Mouse (Mus musculus): ENCODE data around the gene Gpr174. TPM values are rescaled to one million over a fixed set of nuclear protein-coding genes. Genes with fewer than 3 reads are reported as not detected.

Gene Gpr174
- not detected in 2 replicates for polyA plus RNA-seq (2014; fragmentation: Nextera tagmentation; extraction: Ambion mirVana)

- Histone ChIP-seq H3K27ac (ENCODE audit: low read depth) (no peak within 1 kb of the TSS), H3K4me2 (no peak within 1 kb of the TSS), H3K9me3 (ENCODE audit: low read depth, low read length) (no peaks in the 10 kb centered on the region), H3K27me3 (ENCODE audit: insufficient read depth, low read length) (no peaks in the 10 kb centered on the region), H3K9ac (no peak within 1 kb of the TSS), H3K4me3 (ENCODE audit: low read depth, low read length) (no peak within 1 kb of the TSS), H3K4me1 (ENCODE audit: insufficient read depth) (no peaks in the 10 kb centered on the region), H3K36me3 (ENCODE audit: insufficient read depth) (no peaks in the 10 kb centered on the region)
- ATAC-seq (ENCODE audit: insufficient read depth) = no peak
- 57% methylated on average over 2 of the region's 2 CpGs for WGBS
- DNase-seq = no peak
- no peak for TF ChIP-seq CTCF (IDR thresholded peaks at IDR 0.05; ENCODE audit: low read depth)
Measured at GRCm38 (mm10) chrX:107255486-107256227, at the start of gene Gpr174. Gpr174 (plus strand) TSS chrX:107255878.

GRCm38 (mm10) chrX:107217577-107218090, 38.0 kb upstream of the Gpr174 start:
- H3K9me3 ChIP-seq (ENCODE audit: low read depth, low read length) = no peaks in the 10 kb centered on the region
- no peak for TF ChIP-seq CTCF (IDR thresholded peaks at IDR 0.05; ENCODE audit: low read depth)
- H3K4me3 ChIP-seq (ENCODE audit: low read depth, low read length) = no peak overlapping the region
- no peak for DNase-seq
- no peak overlapping the region for H3K27ac ChIP-seq (ENCODE audit: low read depth)
- no peaks in the 10 kb centered on the region for H3K36me3 ChIP-seq (ENCODE audit: insufficient read depth)
- H3K4me1 ChIP-seq (ENCODE audit: insufficient read depth) = no peaks in the 10 kb centered on the region
- 79% methylated on average over 2 of the region's 2 CpGs for WGBS
- no peaks in the 10 kb centered on the region for H3K27me3 ChIP-seq (ENCODE audit: insufficient read depth, low read length)
- ATAC-seq (ENCODE audit: insufficient read depth) = no peak
- H3K9ac ChIP-seq = no peak overlapping the region
- no peak overlapping the region for H3K4me2 ChIP-seq

DNA sequence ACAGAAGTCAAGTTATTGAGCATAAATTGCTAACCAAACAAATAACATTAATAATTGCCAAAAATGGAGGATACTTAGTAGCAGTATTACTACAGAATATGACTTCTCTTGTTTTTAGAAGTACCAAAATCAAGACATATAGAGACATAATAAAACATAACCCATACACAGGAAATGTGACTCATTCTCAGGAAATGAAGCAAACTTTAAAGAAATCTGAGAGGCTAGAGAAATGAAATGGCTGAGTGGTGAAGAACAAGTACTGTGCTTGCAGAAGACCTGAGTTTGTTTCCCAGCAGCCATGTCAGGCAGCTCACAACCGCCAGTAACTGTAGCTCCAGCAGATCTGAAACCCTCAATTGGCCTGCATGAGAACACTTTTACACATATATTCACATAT, 30.8 kb upstream of the Gpr174 start:
- Histone ChIP-seq H3K4me3 (ENCODE audit: low read depth, low read length) (no peak overlapping the region), H3K4me1 (ENCODE audit: insufficient read depth) (no peaks in the 10 kb centered on the region), H3K27me3 (ENCODE audit: insufficient read depth, low read length) (no peaks in the 10 kb centered on the region), H3K9me3 (ENCODE audit: low read depth, low read length) (no peaks in the 10 kb centered on the region), H3K27ac (ENCODE audit: low read depth) (no peak overlapping the region), H3K4me2 (no peak overlapping the region), H3K9ac (no peak overlapping the region), H3K36me3 (ENCODE audit: insufficient read depth) (no peaks in the 10 kb centered on the region)
- WGBS = 69% methylated on average over 1 of the region's 1 CpGs
- no peak for ATAC-seq (ENCODE audit: insufficient read depth)
- no peak for TF ChIP-seq CTCF (IDR thresholded peaks at IDR 0.05; ENCODE audit: low read depth)
- DNase-seq = no peak

- no peak for TF ChIP-seq CTCF (IDR thresholded peaks at IDR 0.05; ENCODE audit: low read depth)
- Histone ChIP-seq H3K4me3 (ENCODE audit: low read depth, low read length) (no peak overlapping the region), H3K36me3 (ENCODE audit: insufficient read depth) (no peaks in the 10 kb centered on the region), H3K4me1 (ENCODE audit: insufficient read depth) (no peaks in the 10 kb centered on the region), H3K9ac (no peak overlapping the region), H3K4me2 (no peak overlapping the region), H3K27ac (ENCODE audit: low read depth) (no peak overlapping the region), H3K9me3 (ENCODE audit: low read depth, low read length) (no peaks in the 10 kb centered on the region), H3K27me3 (ENCODE audit: insufficient read depth, low read length) (no peaks in the 10 kb centered on the region)
- WGBS = 55% methylated on average over 1 of the region's 1 CpGs
- DNase-seq (no peak), ATAC-seq (ENCODE audit: insufficient read depth) (no peak)
Measured at GRCm38 (mm10) chrX:107231214-107231613, 24.5 kb upstream of the Gpr174 start.

DNA sequence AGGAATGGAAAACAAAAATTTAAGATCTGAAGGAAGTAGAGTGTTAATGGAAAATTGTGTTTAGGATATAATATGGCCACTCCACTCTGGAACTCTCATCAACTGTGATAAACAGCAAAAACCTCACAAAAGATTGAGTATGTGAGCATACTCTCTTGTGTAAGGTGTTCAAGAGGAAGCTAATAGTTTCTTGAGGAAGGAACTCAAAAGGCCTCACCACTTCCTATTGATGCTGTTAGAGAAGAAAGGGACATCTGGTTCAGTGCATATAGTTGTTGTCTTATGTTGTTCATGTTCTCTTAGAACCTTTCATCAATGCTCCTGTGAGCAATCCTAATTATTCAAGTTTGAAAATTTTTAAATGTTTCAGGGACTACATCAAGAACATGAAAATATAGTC, 21.0 kb upstream of the Gpr174 start:
- TF ChIP-seq CTCF (IDR thresholded peaks at IDR 0.05; ENCODE audit: low read depth) = no peak
- H3K9me3 ChIP-seq (ENCODE audit: low read depth, low read length) = no peaks in the 10 kb centered on the region

GRCm38 (mm10) chrX:107236461-107236860, 19.2 kb upstream of the Gpr174 start:
- H3K4me1 ChIP-seq (ENCODE audit: insufficient read depth) = no peaks in the 10 kb centered on the region
- no peak overlapping the region for H3K4me2 ChIP-seq
- DNase-seq (no peak), ATAC-seq (ENCODE audit: insufficient read depth) (no peak)
- no peak for TF ChIP-seq CTCF (IDR thresholded peaks at IDR 0.05; ENCODE audit: low read depth)
- H3K36me3 ChIP-seq (ENCODE audit: insufficient read depth) = no peaks in the 10 kb centered on the region
- H3K4me3 ChIP-seq (ENCODE audit: low read depth, low read length) = no peak overlapping the region
- no peaks in the 10 kb centered on the region for H3K9me3 ChIP-seq (ENCODE audit: low read depth, low read length)
- no peaks in the 10 kb centered on the region for H3K27me3 ChIP-seq (ENCODE audit: insufficient read depth, low read length)
- 61% methylated on average over 1 of the region's 1 CpGs for WGBS
- H3K27ac ChIP-seq (ENCODE audit: low read depth) = no peak overlapping the region
- H3K9ac ChIP-seq = no peak overlapping the region

More for the DNA sequence above, 21.0 kb upstream of the Gpr174 start:
- Histone ChIP-seq H3K4me2 (no peak overlapping the region), H3K27me3 (ENCODE audit: insufficient read depth, low read length) (no peaks in the 10 kb centered on the region), H3K9ac (no peak overlapping the region), H3K27ac (ENCODE audit: low read depth) (no peak overlapping the region), H3K4me3 (ENCODE audit: low read depth, low read length) (no peak overlapping the region), H3K36me3 (ENCODE audit: insufficient read depth) (no peaks in the 10 kb centered on the region), H3K4me1 (ENCODE audit: insufficient read depth) (no peaks in the 10 kb centered on the region)
- ATAC-seq (ENCODE audit: insufficient read depth) (no peak), DNase-seq (no peak)

GRCm38 (mm10) chrX:107250390-107250789, 5.3 kb upstream of the Gpr174 start:
- Histone ChIP-seq H3K36me3 (ENCODE audit: insufficient read depth) (no peaks in the 10 kb centered on the region), H3K27me3 (ENCODE audit: insufficient read depth, low read length) (no peaks in the 10 kb centered on the region), H3K9me3 (ENCODE audit: low read depth, low read length) (no peaks in the 10 kb centered on the region), H3K9ac (no peak overlapping the region), H3K4me2 (no peak overlapping the region), H3K4me1 (ENCODE audit: insufficient read depth) (no peaks in the 10 kb centered on the region), H3K4me3 (ENCODE audit: low read depth, low read length) (no peak overlapping the region), H3K27ac (ENCODE audit: low read depth) (no peak overlapping the region)
- no peak for TF ChIP-seq CTCF (IDR thresholded peaks at IDR 0.05; ENCODE audit: low read depth)
- ATAC-seq (ENCODE audit: insufficient read depth) (no peak), DNase-seq (no peak)
- 82% methylated on average over 2 of the region's 2 CpGs for whole genome bisulfite sequencing

Data from lung, embryonic 14.5 days (tissue).